Mouse (Mus musculus) kidney, adult 2 months (tissue): ENCODE data around the gene Gtpbp2.

ENCODE experiments used
- CTCF ChIP-seq: fragments of 200-500 bp; conservative IDR thresholded peaks from 2 replicates; pipeline ENCODE4 v1.5.1; 2011; ENCODE audit warnings: low read depth, mild to moderate bottlenecking, control low read depth, low read length, moderate library complexity, mixed read lengths; ENCODE audit not compliant: insufficient read depth, insufficient read length
- POLR2A ChIP-seq: fragments of 200-500 bp; IDR thresholded peaks from one replicate; pipeline ENCODE4 v1.6.1; 2011; ENCODE audit warnings: low read depth, low read length, control low read depth

DNA sequence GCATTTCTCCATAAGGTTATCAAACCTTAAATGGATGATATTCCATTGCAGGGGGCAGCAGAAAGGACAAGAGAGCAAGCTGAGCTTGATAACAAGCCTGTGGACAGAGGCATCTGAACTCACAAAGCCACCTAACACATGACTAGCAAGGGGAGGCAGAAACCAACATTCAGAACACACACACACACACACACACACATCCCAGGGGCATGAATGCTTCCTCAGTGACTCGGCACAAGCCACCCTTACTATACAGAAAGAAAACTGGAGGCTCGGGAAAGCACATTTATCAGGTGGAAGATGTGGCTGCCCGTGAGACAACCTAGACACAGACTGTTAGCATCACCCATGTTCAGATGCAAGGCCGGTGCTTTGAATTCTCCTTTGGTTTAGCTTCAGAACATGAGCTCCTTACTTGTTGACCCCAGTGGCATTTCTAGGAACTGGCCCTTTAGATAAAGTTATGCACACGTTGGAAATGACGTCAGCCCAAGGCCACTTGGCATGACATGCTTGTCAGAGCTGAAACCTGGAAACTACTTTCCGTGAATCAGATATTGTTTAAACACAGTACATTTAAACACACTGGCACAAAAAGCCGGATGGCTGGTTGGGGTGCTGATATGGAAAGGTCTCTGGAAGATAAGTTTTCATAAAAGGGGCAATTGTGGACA lies 22.1 kb upstream of the Gtpbp2 start:
- TF ChIP-seq POLR2A (no peak), CTCF (no peak)
